Mouse (Mus musculus) heart, postnatal 0 days (tissue): ENCODE measurements at regions not wholly inside any gene's neighbourhood (a gene's known extent, or its start where the extent isn't known, plus 50 kb on each side); places are given as distances from the start of the nearest gene placed in this dataset.

Experiments used
- ATAC-seq: fragments of 200-750 bp; cut with Nextera tagmentation; 2 replicates; pipeline ENCODE4 v1.8.0; 2017; ENCODE audit warnings: low read depth, moderate number of reproducible peaks, moderate library complexity; ENCODE audit not compliant: insufficient read depth
- DNase-seq: peaks from one replicate; pipeline ENCODE4 v3.0.0-alpha.2; 2016; ENCODE audit warnings: low spot score
- H3K27ac ChIP-seq: fragments of 300-500 bp; sonication (generic); 2 replicates; pipeline ENCODE4 v1.5.1; 2014; ENCODE audit warnings: low read depth, mild to moderate bottlenecking
- H3K27me3 ChIP-seq: fragments of 300-500 bp; sonication (generic); 2 replicates; pipeline ENCODE4 v1.6.1; 2014; ENCODE audit warnings: low read length, mixed read lengths; ENCODE audit not compliant: control insufficient read depth, insufficient read depth
- H3K36me3 ChIP-seq: fragments of 300-500 bp; sonication (generic); replicated peaks from 2 replicates; pipeline ENCODE4 v1.6.1; 2014; ENCODE audit warnings: low read length, mixed read lengths; ENCODE audit not compliant: control insufficient read depth, insufficient read depth
- H3K4me1 ChIP-seq: fragments of 300-500 bp; sonication (generic); 2 replicates; pipeline ENCODE4 v1.6.1; 2014; ENCODE audit warnings: antibody characterized with exemption; ENCODE audit not compliant: control insufficient read depth, insufficient read depth
- H3K4me2 ChIP-seq: fragments of 300-500 bp; sonication (generic); 2 replicates; pipeline ENCODE4 v1.6.1; 2014; ENCODE audit warnings: low read depth, mild to moderate bottlenecking, low read length, moderate library complexity
- H3K4me3 ChIP-seq: fragments of 300-500 bp; sonication (generic); 2 replicates; pipeline ENCODE4 v1.5.1; 2014; ENCODE audit warnings: low read depth, low read length
- H3K9ac ChIP-seq: fragments of 300-500 bp; sonication (generic); replicated peaks from 2 replicates; pipeline ENCODE4 v1.6.1; 2014; ENCODE audit warnings: low read depth, low read length, mixed read lengths
- H3K9me3 ChIP-seq: fragments of 300-500 bp; sonication (generic); replicated peaks from 2 replicates; pipeline ENCODE4 v1.6.1; 2016; ENCODE audit warnings: low read length; ENCODE audit not compliant: control insufficient read depth
- CTCF ChIP-seq: IDR thresholded peaks from 2 replicates; pipeline ENCODE4 v1.5.1; 2016; ENCODE audit warnings: antibody characterized with exemption, control low read depth, low read depth
- EP300 ChIP-seq: IDR thresholded peaks from 2 replicates; pipeline ENCODE4 v1.6.1; 2016; ENCODE audit warnings: antibody characterized with exemption, low read depth
- whole genome bisulfite sequencing: fragments of 180-500 bp; shearing (Covaris S2); extraction: QIAGEN DNeasy Blood & Tissue Kit; methylation state at CpG from one replicate; pipeline ENCODE4 v1.1.7; 2014; 5-methylcytosine and 5-hydroxymethylcytosine counted together

DNA sequence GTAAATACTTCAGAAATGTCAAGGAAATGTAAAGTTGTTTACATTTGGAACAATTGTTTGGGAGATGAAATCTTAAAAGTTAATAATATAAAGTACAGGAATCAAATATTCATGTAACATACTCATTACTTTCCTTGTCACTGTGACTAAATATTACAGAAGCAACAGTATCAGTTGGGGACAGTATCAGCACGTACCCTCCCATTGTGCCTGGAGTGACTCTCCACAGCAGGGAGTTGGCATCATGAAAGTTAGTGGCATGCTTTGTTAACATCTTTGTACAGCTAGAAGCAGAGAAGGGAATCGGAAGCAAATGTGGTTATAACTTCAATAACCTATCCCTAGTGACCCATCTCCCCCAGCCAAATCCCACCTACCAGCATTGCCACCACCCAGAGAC, 366.8 kb upstream of the Cd180 start:
- 0 out of 2 replicates have a peak overlapping the region, but pooled peaks have one; percentile 30 for H3K27ac ChIP-seq
- no peaks in the 10 kb centered on the region for H3K27me3 ChIP-seq
- H3K4me2 ChIP-seq = no peak overlapping the region
- no peak overlapping the region for H3K9ac ChIP-seq
- TF ChIP-seq CTCF (no peak), EP300 (no peak)
- H3K4me3 ChIP-seq = no peak overlapping the region
- no peak for ATAC-seq
- no peak for DNase-seq
- WGBS = 43% methylated on average over 2 of the region's 2 CpGs
- peaks cover 21% of the 10 kb centered on the region for H3K4me1 ChIP-seq
- H3K9me3 ChIP-seq = no peaks in the 10 kb centered on the region
- no peaks in the 10 kb centered on the region for H3K36me3 ChIP-seq

DNA sequence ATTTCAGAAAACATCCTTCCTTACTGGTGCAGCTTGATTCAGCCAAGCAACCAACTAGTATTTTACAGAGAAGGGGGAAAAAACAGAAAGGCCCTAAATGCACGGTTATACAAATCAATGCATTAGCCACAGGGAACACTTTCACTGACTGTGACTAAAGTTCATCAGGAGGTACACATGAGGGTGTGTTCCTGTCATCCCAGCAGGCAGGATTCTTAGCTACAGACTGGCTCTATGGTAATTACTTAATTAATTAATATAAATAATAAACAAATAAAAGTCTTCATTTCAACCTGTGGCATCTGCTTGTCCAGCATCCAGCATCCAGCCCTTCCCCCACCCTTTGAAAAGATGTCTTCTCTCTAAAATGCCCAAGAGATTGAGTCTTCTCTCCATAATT, 359.7 kb upstream of the Cd180 start:
- peak overlapping the region; percentile 35; the same call in 1 of the 2 replicates for H3K4me2 ChIP-seq
- no peaks in the 10 kb centered on the region for H3K36me3 ChIP-seq
- whole genome bisulfite sequencing = 70% methylated on average over 1 of the region's 1 CpGs
- 0 out of 2 replicates have a peak, but pooled peaks cover 4% of the 10 kb centered on the region for H3K4me1 ChIP-seq
- ATAC-seq (no peak), DNase-seq (no peak)
- no peak for TF ChIP-seq CTCF
- TF ChIP-seq EP300 = no peak
- no peaks in the 10 kb centered on the region for H3K9me3 ChIP-seq
- peak overlapping the region; percentile 56; the same call in 1 of the 2 replicates for H3K27ac ChIP-seq
- no peaks in the 10 kb centered on the region for H3K27me3 ChIP-seq
- H3K9ac ChIP-seq = no peak overlapping the region
- no peak overlapping the region for H3K4me3 ChIP-seq

- 14% methylated on average over 13 of the region's 13 CpGs for WGBS
- 0 out of 2 replicates have a peak, but pooled peaks cover 4% of the 10 kb centered on the region for H3K4me1 ChIP-seq
- peak overlapping the region; percentile 56 for H3K27ac ChIP-seq
- TF ChIP-seq EP300 (no peak), CTCF (no peak)
- H3K27me3 ChIP-seq = no peaks in the 10 kb centered on the region
- no peaks in the 10 kb centered on the region for H3K36me3 ChIP-seq
- no peak overlapping the region for H3K9ac ChIP-seq
- no peak; the same call in 1 of the 2 replicates for ATAC-seq
- H3K9me3 ChIP-seq = no peaks in the 10 kb centered on the region
- DNase-seq = peak; percentile 49
- peak overlapping the region; percentile 18; the same call in 1 of the 2 replicates for H3K4me3 ChIP-seq
- peak overlapping the region; percentile 35; the same call in 1 of the 2 replicates for H3K4me2 ChIP-seq
Measured at GRCm38 (mm10) chr13:102334131-102334534, 359.2 kb upstream of the Cd180 start.

DNA sequence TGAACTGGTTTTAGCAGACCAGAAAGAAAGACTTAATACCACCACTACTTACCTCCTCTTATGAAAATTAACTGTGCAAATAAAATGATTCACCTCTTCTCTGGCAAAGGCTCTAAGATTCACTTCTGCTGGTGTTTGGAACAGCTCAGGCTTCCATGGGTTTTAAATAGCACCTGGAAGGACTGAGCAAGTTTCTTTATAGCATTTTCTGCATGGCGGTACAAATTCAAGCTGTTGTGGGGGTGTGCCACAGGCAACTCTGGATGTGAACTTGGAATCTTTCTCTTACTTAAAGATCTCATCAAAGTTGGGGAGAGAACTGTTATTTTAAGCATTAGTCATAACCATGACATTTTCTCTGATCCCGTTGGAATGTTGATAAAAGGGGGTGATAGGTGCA, 350.1 kb upstream of the Cd180 start:
- Histone ChIP-seq H3K27me3 (no peaks in the 10 kb centered on the region), H3K9ac (no peak overlapping the region), H3K36me3 (no peaks in the 10 kb centered on the region), H3K4me3 (no peak overlapping the region), H3K4me2 (no peak overlapping the region), H3K9me3 (no peaks in the 10 kb centered on the region), H3K27ac (no peak overlapping the region), H3K4me1 (no peaks in the 10 kb centered on the region)
- DNase-seq = no peak
- TF ChIP-seq EP300 (no peak), CTCF (no peak)
- 79% methylated on average over 2 of the region's 2 CpGs for WGBS
- no peak for ATAC-seq

DNA sequence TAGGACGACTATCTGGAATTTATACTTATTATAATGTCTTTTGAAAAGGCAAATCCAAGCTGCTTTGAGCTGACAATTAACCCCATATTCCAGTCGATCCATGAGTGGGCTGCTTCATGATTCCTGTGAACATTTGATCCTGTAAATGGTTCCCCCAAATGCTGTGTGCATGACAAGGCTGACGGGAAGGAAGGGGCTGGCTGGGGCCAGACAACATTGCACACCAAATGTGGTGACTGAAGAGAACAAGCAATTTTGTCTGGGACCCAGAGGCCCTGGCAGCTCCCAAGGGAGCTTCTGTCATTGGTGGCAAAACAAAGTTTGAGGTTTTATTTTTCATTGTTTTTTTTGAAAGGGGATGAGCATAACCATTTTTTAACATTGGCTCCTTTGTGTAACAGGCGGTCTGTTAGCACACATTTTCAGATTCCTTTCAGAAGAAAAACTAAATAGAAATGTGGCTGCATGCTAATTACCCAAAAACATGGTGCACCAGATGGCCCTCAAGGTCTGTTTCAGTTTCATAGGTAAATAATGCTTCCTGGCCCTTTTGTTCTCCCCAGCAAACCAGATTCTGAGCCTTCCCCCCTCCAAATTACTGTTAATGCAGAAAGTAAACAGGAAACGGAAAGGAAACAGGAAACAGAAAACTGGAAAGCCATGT, 348.6 kb upstream of the Cd180 start:
- no peak for ATAC-seq
- Histone ChIP-seq H3K4me1 (no peaks in the 10 kb centered on the region), H3K36me3 (no peaks in the 10 kb centered on the region), H3K4me2 (no peak overlapping the region), H3K27me3 (no peaks in the 10 kb centered on the region), H3K27ac (no peak overlapping the region), H3K9me3 (no peaks in the 10 kb centered on the region), H3K9ac (no peak overlapping the region), H3K4me3 (no peak overlapping the region)
- 79% methylated on average over 5 of the region's 5 CpGs for WGBS
- no peak for DNase-seq
- TF ChIP-seq CTCF = no peak
- no peak for TF ChIP-seq EP300

- H3K27me3 ChIP-seq = no peaks in the 10 kb centered on the region
- no peak overlapping the region for H3K4me3 ChIP-seq
- WGBS = 38% methylated on average over 1 of the region's 1 CpGs
- H3K27ac ChIP-seq = peak overlapping the region; percentile 79
- no peaks in the 10 kb centered on the region for H3K9me3 ChIP-seq
- peak overlapping the region; percentile 38 for H3K4me2 ChIP-seq
- no peak overlapping the region for H3K9ac ChIP-seq
- H3K36me3 ChIP-seq = no peaks in the 10 kb centered on the region
- H3K4me1 ChIP-seq = no peaks in the 10 kb centered on the region
- TF ChIP-seq EP300 = peak; percentile 51; the same call in 1 of the 2 replicates
- no peak for TF ChIP-seq CTCF
- ATAC-seq = peak; percentile 86
- peak; percentile 59 for DNase-seq
Measured at GRCm38 (mm10) chr13:102349493-102349892, 343.9 kb upstream of the Cd180 start.
